In the genomic region with DNA sequence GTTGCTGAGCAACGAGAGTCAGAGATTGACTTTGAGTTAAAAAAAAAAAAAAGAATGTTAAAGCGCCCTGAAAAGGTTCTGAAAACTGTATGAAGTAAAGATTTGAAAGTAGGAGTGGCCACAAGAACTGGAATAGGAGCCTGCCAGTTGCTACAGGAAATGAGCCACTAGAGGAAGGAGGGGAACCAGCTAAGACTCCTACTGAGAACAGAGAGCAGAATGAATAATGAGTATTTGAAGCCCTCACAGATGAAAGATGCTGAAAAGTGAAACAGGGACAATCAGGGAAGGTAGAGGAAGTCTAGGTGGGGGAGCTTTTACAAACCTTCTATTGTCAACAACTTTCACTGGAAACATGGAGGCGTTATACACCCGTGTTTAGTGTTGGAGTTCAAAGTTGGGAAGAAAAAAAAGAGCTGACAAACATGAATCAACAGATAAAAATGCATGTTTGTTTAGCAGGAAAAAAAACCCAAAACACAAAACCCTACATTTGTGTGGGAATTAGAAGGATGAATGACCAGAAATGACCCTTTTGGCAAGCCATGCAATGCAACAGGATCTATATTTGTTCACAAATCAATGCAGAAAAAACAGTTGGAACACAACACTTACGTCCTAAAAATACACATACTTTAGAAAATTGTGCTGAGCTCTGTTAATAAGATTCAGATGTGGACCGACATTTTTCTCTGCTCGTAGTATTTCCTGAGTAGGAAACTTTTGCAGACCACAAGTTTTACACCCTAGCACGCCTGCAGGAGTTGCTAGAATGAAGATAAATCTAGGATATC, we compare ENCODE assay signal across 22 mouse cellular contexts. TPM values are rescaled to one million over a fixed set of nuclear protein-coding genes. Genes with fewer than 3 reads are reported as not detected.
DNase-seq lines count a peak whose midpoint lies in the region; ATAC-seq and TF ChIP-seq lines count a peak whose summit lies in the region.
"Had no signal": no experiment of that assay in that cellular context is flagged by ENCODE, and none has a peak within 500 bp of the region (broad histone marks: within the 10 kb centered on the region; RNA-seq: fewer than 3 reads in every experiment).

No protein-coding gene starts in this region.

- intact Hi-C loops in heart, postnatal 36 days (cut with DNase I): no loop called here

- no peak for TF ChIP-seq CTCF in liver, adult 2 months (IDR thresholded peaks at IDR 0.05; ENCODE audit: low read depth, low read length)
- no peak for TF ChIP-seq CTCF in liver, postnatal 0 days (IDR thresholded peaks at IDR 0.05; ENCODE audit: low read depth)

- H3K4me3 ChIP-seq in liver, adult 2 months (ENCODE audit: insufficient read depth, low read depth, low read length): no peak overlapping the region
- no peak overlapping the region for H3K4me3 ChIP-seq in liver, postnatal 0 days (ENCODE audit: low read depth, low read length)
- no peak overlapping the region; the same call in 1 of the 2 replicates for H3K4me3 ChIP-seq in embryonic facial prominence, embryonic 14.5 days (ENCODE audit: low read depth, low read length)
- H3K4me3 ChIP-seq in midbrain, embryonic 16.5 days (ENCODE audit: low read depth, low read length): no peak overlapping the region
- no peak overlapping the region for H3K4me3 ChIP-seq in forebrain, embryonic 12.5 days (replicated peaks)
- H3K4me3 ChIP-seq: forebrain, embryonic 15.5 days; heart, adult 2 months; hindbrain, embryonic 13.5 days; kidney, embryonic 15.5 days; limb, embryonic 15.5 days; neural tube, embryonic 12.5 days had no signal

- 0 out of 2 replicates have a peak, but pooled peaks cover 2% of the 10 kb centered on the region for H3K27me3 ChIP-seq in liver, adult 2 months (ENCODE audit: control insufficient read depth, insufficient read depth, low read length)
- H3K27me3 ChIP-seq in liver, postnatal 0 days (ENCODE audit: insufficient read depth, low read length): 0 out of 2 replicates have a peak, but pooled peaks cover under 1% of the 10 kb centered on the region
- H3K27me3 ChIP-seq in embryonic facial prominence, embryonic 14.5 days (replicated peaks; ENCODE audit: control insufficient read depth, insufficient read depth, low read length): no peaks in the 10 kb centered on the region
- H3K27me3 ChIP-seq in midbrain, embryonic 16.5 days (ENCODE audit: control insufficient read depth, insufficient read depth, low read depth, low read length): no peaks in the 10 kb centered on the region
- no peaks in the 10 kb centered on the region for H3K27me3 ChIP-seq in forebrain, embryonic 12.5 days
- H3K27me3 ChIP-seq: forebrain, embryonic 15.5 days; hindbrain, embryonic 13.5 days; kidney, embryonic 15.5 days; limb, embryonic 15.5 days; neural tube, embryonic 12.5 days had no signal

- H3K9ac ChIP-seq in liver, adult 2 months (ENCODE audit: low read depth, low read length): no peak overlapping the region
- no peak overlapping the region for H3K9ac ChIP-seq in liver, postnatal 0 days (replicated peaks)
- H3K9ac ChIP-seq in embryonic facial prominence, embryonic 14.5 days (ENCODE audit: low read depth, low read length): no peak overlapping the region
- no peak overlapping the region for H3K9ac ChIP-seq in midbrain, embryonic 16.5 days (ENCODE audit: low read depth, low read length)
- H3K9ac ChIP-seq in forebrain, embryonic 12.5 days: no peak overlapping the region
- H3K9ac ChIP-seq: forebrain, embryonic 15.5 days; hindbrain, embryonic 13.5 days; kidney, embryonic 15.5 days; limb, embryonic 15.5 days; neural tube, embryonic 12.5 days had no signal

- 54% methylated on average over 8 of the region's 8 CpGs for WGBS in liver, adult 2 months
- WGBS in liver, postnatal 0 days (ENCODE audit: insufficient replicate concordance): 51% methylated on average over 8 of the region's 8 CpGs
- WGBS in embryonic facial prominence, embryonic 14.5 days: 37% methylated on average over 8 of the region's 8 CpGs
- WGBS in midbrain, embryonic 16.5 days: 51% methylated on average over 8 of the region's 8 CpGs
- 75% methylated on average over 8 of the region's 8 CpGs for WGBS in forebrain, embryonic 12.5 days

- no peaks in the 10 kb centered on the region for H3K36me3 ChIP-seq in liver, adult 2 months (ENCODE audit: control insufficient read depth, insufficient read depth, low read length)
- H3K36me3 ChIP-seq in liver, postnatal 0 days (replicated peaks; ENCODE audit: insufficient read depth, low read length): no peaks in the 10 kb centered on the region
- peaks cover 99% of the 10 kb centered on the region for H3K36me3 ChIP-seq in embryonic facial prominence, embryonic 14.5 days (ENCODE audit: control insufficient read depth, insufficient read depth, low read length)
- H3K36me3 ChIP-seq in midbrain, embryonic 16.5 days (ENCODE audit: control insufficient read depth, insufficient read depth, low read length): peaks cover 9% of the 10 kb centered on the region
- peaks cover 81% of the 10 kb centered on the region for H3K36me3 ChIP-seq in forebrain, embryonic 12.5 days (replicated peaks)
- H3K36me3 ChIP-seq: G1E had no signal

- no peak for TF ChIP-seq EP300 in liver, postnatal 0 days (IDR thresholded peaks at IDR 0.05; ENCODE audit: low read depth)

- ATAC-seq in liver, postnatal 0 days: no peak
- no peak for ATAC-seq in embryonic facial prominence, embryonic 14.5 days (ENCODE audit: low read depth)
- ATAC-seq in midbrain, embryonic 16.5 days: no peak
- no peak for ATAC-seq in forebrain, embryonic 12.5 days (ENCODE audit: low FRiP score)
- ATAC-seq: CD4-positive, CD25-positive, alpha-beta regulatory T cell, adult 4 months; forebrain, embryonic 15.5 days had no signal

- H3K4me1 ChIP-seq in liver, adult 2 months (ENCODE audit: control insufficient read depth, insufficient read depth, low read length): no peaks in the 10 kb centered on the region
- no peaks in the 10 kb centered on the region for H3K4me1 ChIP-seq in liver, postnatal 0 days (ENCODE audit: insufficient read depth)
- peaks cover 28% of the 10 kb centered on the region for H3K4me1 ChIP-seq in embryonic facial prominence, embryonic 14.5 days (ENCODE audit: control insufficient read depth, insufficient read depth, low read length)
- H3K4me1 ChIP-seq in midbrain, embryonic 16.5 days (ENCODE audit: control insufficient read depth, insufficient read depth, low read length): peaks cover 35% of the 10 kb centered on the region
- H3K4me1 ChIP-seq in forebrain, embryonic 12.5 days: peaks cover 39% of the 10 kb centered on the region

- H3K27ac ChIP-seq in liver, adult 2 months (replicated peaks; ENCODE audit: insufficient read depth, low read depth, low read length): no peak overlapping the region
- H3K27ac ChIP-seq in liver, postnatal 0 days (ENCODE audit: low read depth): no peak overlapping the region
- H3K27ac ChIP-seq in embryonic facial prominence, embryonic 14.5 days (replicated peaks; ENCODE audit: low read depth, low read length): peak overlapping the region; percentile 35; the same call in 1 of the 2 replicates
- no peak overlapping the region for H3K27ac ChIP-seq in midbrain, embryonic 16.5 days (ENCODE audit: low read length)
- no peak overlapping the region for H3K27ac ChIP-seq in forebrain, embryonic 12.5 days
- H3K27ac ChIP-seq: forebrain, embryonic 15.5 days; heart, adult 2 months; hindbrain, embryonic 13.5 days; kidney, embryonic 15.5 days; limb, embryonic 15.5 days; neural tube, embryonic 12.5 days had no signal

- no peaks in the 10 kb centered on the region for H3K79me2 ChIP-seq in liver, adult 2 months (ENCODE audit: control insufficient read depth, insufficient read depth, low read length)

- no peak overlapping the region for H3K4me2 ChIP-seq in liver, postnatal 0 days (ENCODE audit: low read depth, low read length)
- H3K4me2 ChIP-seq in embryonic facial prominence, embryonic 14.5 days (ENCODE audit: low read depth, low read length): peak overlapping the region; percentile 38
- H3K4me2 ChIP-seq in midbrain, embryonic 16.5 days (ENCODE audit: low read length): peak overlapping the region; percentile 25; the same call in 1 of the 2 replicates
- no peak overlapping the region for H3K4me2 ChIP-seq in forebrain, embryonic 12.5 days
- H3K4me2 ChIP-seq: forebrain, embryonic 15.5 days; hindbrain, embryonic 13.5 days; kidney, embryonic 15.5 days; limb, embryonic 15.5 days; neural tube, embryonic 12.5 days had no signal

- DNase-seq in liver, adult 2 months (ENCODE audit: extremely low read depth, low read depth, low spot score): peak; percentile 24
- no peak for DNase-seq in liver, postnatal 0 days
- DNase-seq in adipocyte (ENCODE audit: low spot score): peak; percentile 19
- DNase-seq in embryonic facial prominence, embryonic 14.5 days (ENCODE audit: low spot score): peak; percentile 83
- no peak for DNase-seq in heart, postnatal 36 days
- DNase-seq: adrenal gland, postnatal 10 days; cerebellum, adult 2 months; heart, adult 2 months; lung, adult 2 months; lung, postnatal 4 days; right cerebral cortex, postnatal 14 days; thymus, postnatal 14 days had no signal

- no peak for TF ChIP-seq POLR2A in liver, adult 2 months (IDR thresholded peaks at IDR 0.05; ENCODE audit: extremely low read depth, insufficient read depth, low read length)

- no peaks in the 10 kb centered on the region for H3K9me3 ChIP-seq in liver, postnatal 0 days (ENCODE audit: low read length)
- H3K9me3 ChIP-seq in embryonic facial prominence, embryonic 14.5 days (ENCODE audit: control insufficient read depth, low read length): no peaks in the 10 kb centered on the region
- no peaks in the 10 kb centered on the region for H3K9me3 ChIP-seq in midbrain, embryonic 16.5 days (replicated peaks; ENCODE audit: control insufficient read depth, low read length, poor library complexity, severe bottlenecking)
- H3K9me3 ChIP-seq in forebrain, embryonic 12.5 days: no peaks in the 10 kb centered on the region
- H3K9me3 ChIP-seq: forebrain, embryonic 15.5 days; hindbrain, embryonic 13.5 days; kidney, embryonic 15.5 days; limb, embryonic 15.5 days; neural tube, embryonic 12.5 days had no signal

RNA-seq across cellular contexts. Expression of a gene that starts 7.4 kb away (rescaled TPM):
- total RNA-seq in liver, adult 2 months (2014; rRNA removed): 0.92 and 1.6 TPM in 2 replicates
- polyA plus RNA-seq in liver, adult 2 months (2012; rRNA removed): 0.24 and 0.26 TPM in 2 replicates
- 0.88 and 1.2 TPM in 2 replicates for polyA plus RNA-seq in liver, postnatal 0 days (2015; fragmentation: Nextera tagmentation; extraction: Ambion mirVana)
- polyA plus RNA-seq in embryonic facial prominence, embryonic 14.5 days (2014; fragmentation: Nextera tagmentation; extraction: Ambion mirVana): 82.4 and 98.9 TPM in 2 replicates
- polyA plus RNA-seq in midbrain, embryonic 16.5 days (2015; fragmentation: Nextera tagmentation; extraction: Ambion mirVana): 39.3 and 43.7 TPM in 2 replicates
- polyA plus RNA-seq in forebrain, embryonic 12.5 days (2016; fragmentation: Nextera tagmentation; extraction: Ambion mirVana): 53.0 and 58.6 TPM in 2 replicates
- total RNA-seq in heart, postnatal 36 days (2021): 1 to 10 TPM; 4.8 to 5.4 TPM
- total RNA-seq: monocyte, adult 5-6 weeks had no signal
- polyA plus RNA-seq: CD4-positive, CD25-positive, alpha-beta regulatory T cell, adult 4 months; G1E had no signal

Comparison
In these comparisons a context has a peak if more than half of its experiments do, and no peak if none do; other contexts are left out.
1. DNase-seq: peak in liver, adult 2 months (single experiment), adipocyte (single experiment) and embryonic facial prominence, embryonic 14.5 days (single experiment); none in liver, postnatal 0 days (single experiment) and heart, postnatal 36 days (0 of 2).
2. H3K4me2 ChIP-seq: peak in embryonic facial prominence, embryonic 14.5 days (single experiment) and midbrain, embryonic 16.5 days (single experiment); none in liver, postnatal 0 days (single experiment) and forebrain, embryonic 12.5 days (single experiment).
3. RNA of a gene that starts 7.4 kb away (polyA plus RNA-seq): 82.4 to 98.9 TPM in embryonic facial prominence, embryonic 14.5 days, 53.0 to 58.6 TPM in forebrain, embryonic 12.5 days and 39.3 to 43.7 TPM in midbrain, embryonic 16.5 days; 0.88 to 1.2 TPM in liver, postnatal 0 days and 0.24 to 0.26 TPM in liver, adult 2 months; every median in the first group is over 10 times any median in the second.